Mouse (Mus musculus) embryonic facial prominence, embryonic 11.5 days (tissue): ENCODE results near the gene Cacna2d2. TPM values are rescaled to one million over a fixed set of nuclear protein-coding genes. Genes with fewer than 3 reads are reported as not detected.
A peak's percentile ranks its signal among the peaks of the same experiment; 100 is the strongest.

Experiments
- ATAC-seq: fragments of 200-750 bp; cut with Nextera tagmentation; replicated peaks from 2 replicates; pipeline ENCODE4 v1.8.0; 2017; ENCODE audit warnings: low read depth; ENCODE audit not compliant: insufficient number of reproducible peaks, low FRiP score, low TSS enrichment
- DNase-seq: peaks from one replicate; pipeline ENCODE4 v3.0.0-alpha.2; 2015; ENCODE audit warnings: low spot score
- H3K27ac ChIP-seq: fragments of 300-500 bp; sonication (generic); replicated peaks from 2 replicates; pipeline ENCODE4 v1.5.1; 2014; ENCODE audit warnings: mild to moderate bottlenecking, low read depth, low read length, control low read depth
- H3K27me3 ChIP-seq: fragments of 300-500 bp; sonication (generic); 2 replicates; pipeline ENCODE4 v1.6.1; 2014; ENCODE audit warnings: mild to moderate bottlenecking, low read length, moderate library complexity, mixed read lengths; ENCODE audit not compliant: control insufficient read depth, insufficient read depth
- H3K36me3 ChIP-seq: fragments of 300-500 bp; sonication (generic); replicated peaks from 2 replicates; pipeline ENCODE4 v1.6.1; 2014; ENCODE audit warnings: low read depth, mild to moderate bottlenecking, low read length, moderate library complexity, mixed read lengths; ENCODE audit not compliant: control insufficient read depth, insufficient read depth
- H3K4me1 ChIP-seq: fragments of 300-500 bp; sonication (generic); 2 replicates; pipeline ENCODE4 v1.6.1; 2014; ENCODE audit warnings: low read length, mixed read lengths; ENCODE audit not compliant: control insufficient read depth, insufficient read depth
- H3K4me2 ChIP-seq: fragments of 300-500 bp; sonication (generic); 2 replicates; pipeline ENCODE4 v1.6.1; 2014; ENCODE audit warnings: low read depth, mild to moderate bottlenecking, control low read depth, low read length, moderate library complexity
- H3K4me3 ChIP-seq: fragments of 300-500 bp; sonication (generic); 2 replicates; pipeline ENCODE4 v1.5.1; 2014; ENCODE audit warnings: low read depth, low read length, control low read depth
- H3K9ac ChIP-seq: fragments of 300-500 bp; sonication (generic); replicated peaks from 2 replicates; pipeline ENCODE4 v1.6.1; 2014; ENCODE audit warnings: mild to moderate bottlenecking, control low read depth, low read length
- H3K9me3 ChIP-seq: fragments of 300-500 bp; sonication (generic); replicated peaks from 2 replicates; pipeline ENCODE4 v1.6.1; 2016; ENCODE audit warnings: mild to moderate bottlenecking, low read length, inconsistent platforms, mixed read lengths; ENCODE audit not compliant: control insufficient read depth
- WGBS: fragments of 180-500 bp; shearing (Covaris S2); extraction: QIAGEN DNeasy Blood & Tissue Kit; methylation state at CpG from one replicate; pipeline ENCODE4 v1.1.7; 2014; 5-methylcytosine and 5-hydroxymethylcytosine counted together
- polyA plus RNA-seq: library from polyadenylated mRNA; unstranded; fragments of >200 nt; fragmentation: Nextera tagmentation; extraction: Ambion mirVana; gene quantifications from 2 replicates; pipeline ENCODE4 v1.2.1, GENCODE M21; 2014

The Cacna2d2 gene
- polyA plus RNA-seq, 1 experiment from 2014 or later, result 0.63 TPM

GRCm38 (mm10) chr9:107549297-107550074, 150.1 kb downstream of the Cacna2d2 start:
- H3K36me3 ChIP-seq, result no peaks in the 10 kb centered on the region; the same call in 1 of the 2 replicates
- ATAC-seq (no peak), DNase-seq (no peak)
- H3K9ac ChIP-seq, result no peak overlapping the region
- WGBS, result 81% methylated on average over 20 of the region's 20 CpGs
- H3K4me1 ChIP-seq, result no peaks in the 10 kb centered on the region; the same call in 1 of the 2 replicates
- no peak overlapping the region for H3K27ac ChIP-seq
- peaks cover 5% of the 10 kb centered on the region; the same call in 1 of the 2 replicates for H3K27me3 ChIP-seq
- no peak overlapping the region for H3K4me3 ChIP-seq
- H3K9me3 ChIP-seq, result no peaks in the 10 kb centered on the region
- no peak overlapping the region for H3K4me2 ChIP-seq

GRCm38 (mm10) chr9:107550491-107551116, 151.2 kb downstream of the Cacna2d2 start:
- peak overlapping the region; percentile 82; the same call in 1 of the 2 replicates for H3K9ac ChIP-seq
- H3K9me3 ChIP-seq, result no peaks in the 10 kb centered on the region
- no peaks in the 10 kb centered on the region; the same call in 1 of the 2 replicates for H3K4me1 ChIP-seq
- H3K27me3 ChIP-seq, result peaks cover 5% of the 10 kb centered on the region; the same call in 1 of the 2 replicates
- 20% methylated on average over 23 of the region's 23 CpGs for WGBS
- H3K4me3 ChIP-seq, result peak overlapping the region; percentile 50
- H3K27ac ChIP-seq, result no peak overlapping the region
- ATAC-seq, result no peak
- no peak for DNase-seq
- no peaks in the 10 kb centered on the region for H3K36me3 ChIP-seq
- H3K4me2 ChIP-seq, result peak overlapping the region; percentile 92

DNA sequence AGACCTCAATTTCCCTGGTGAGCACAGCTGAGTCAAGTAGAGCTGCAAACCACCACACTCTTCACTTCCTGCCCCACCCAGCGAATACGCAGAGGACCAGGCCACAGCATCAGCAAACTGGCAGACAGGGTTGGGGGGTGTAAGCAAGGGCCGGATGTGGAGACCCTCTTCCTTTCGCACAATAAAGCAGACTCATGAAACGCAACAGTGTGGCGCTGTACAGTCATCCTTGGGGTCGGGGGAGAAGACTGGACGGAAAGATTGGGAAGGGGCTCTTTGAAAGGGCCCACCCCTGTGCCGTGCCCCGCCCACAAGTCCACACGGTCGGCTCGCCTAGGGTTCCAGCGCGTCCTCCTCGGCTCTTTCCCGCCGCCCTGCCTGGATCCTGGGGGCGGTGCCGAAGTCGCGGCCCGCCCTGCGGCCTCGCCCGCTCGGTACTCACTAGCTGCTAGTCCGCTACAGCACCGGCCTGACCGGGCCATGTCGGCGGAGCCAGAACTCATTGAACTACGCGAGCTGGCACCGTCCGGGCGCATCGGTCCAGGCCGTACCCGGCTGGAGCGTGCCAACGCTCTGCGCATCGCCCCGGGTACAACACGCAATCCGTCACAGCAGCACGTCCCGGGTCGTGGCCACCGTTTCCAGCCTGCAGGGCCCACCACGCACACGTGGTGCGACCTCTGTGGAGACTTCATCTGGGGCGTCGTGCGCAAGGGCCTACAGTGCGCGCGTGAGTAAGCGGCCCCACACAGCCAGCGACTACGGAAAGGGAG, 151.9 kb downstream of the Cacna2d2 start, which contains the start of gene Rassf1:
TSS of gene Rassf1 (plus strand) at position 439 of the 773 bp plus-strand sequence.
- Histone ChIP-seq H3K9ac (peak within 1 kb of the TSS; percentile 82), H3K36me3 (no peaks in the 10 kb centered on the region), H3K27ac (no peak within 1 kb of the TSS), H3K27me3 (peaks cover 5% of the 10 kb centered on the region; the same call in 1 of the 2 replicates), H3K9me3 (no peaks in the 10 kb centered on the region), H3K4me3 (peak within 1 kb of the TSS; percentile 50), H3K4me1 (no peaks in the 10 kb centered on the region; the same call in none of the 2 replicates), H3K4me2 (peak within 1 kb of the TSS; percentile 92)
- under 1% methylated on average over 54 of the region's 63 CpGs for WGBS
- ATAC-seq (peak; percentile 10), DNase-seq (peak; percentile 78)

GRCm38 (mm10) chr9:107551890-107552355, 152.5 kb downstream of the Cacna2d2 start:
- peak overlapping the region; percentile 50 for H3K4me3 ChIP-seq
- H3K4me2 ChIP-seq, result peak overlapping the region; percentile 92
- DNase-seq, result peak; percentile 38
- peak overlapping the region; percentile 82 for H3K9ac ChIP-seq
- H3K27me3 ChIP-seq, result peaks cover 5% of the 10 kb centered on the region; the same call in 1 of the 2 replicates
- H3K27ac ChIP-seq, result no peak overlapping the region
- no peaks in the 10 kb centered on the region; the same call in none of the 2 replicates for H3K4me1 ChIP-seq
- 8% methylated on average over 8 of the region's 8 CpGs for WGBS
- H3K9me3 ChIP-seq, result no peaks in the 10 kb centered on the region
- no peak for ATAC-seq
- H3K36me3 ChIP-seq, result no peaks in the 10 kb centered on the region; the same call in 1 of the 2 replicates

DNA sequence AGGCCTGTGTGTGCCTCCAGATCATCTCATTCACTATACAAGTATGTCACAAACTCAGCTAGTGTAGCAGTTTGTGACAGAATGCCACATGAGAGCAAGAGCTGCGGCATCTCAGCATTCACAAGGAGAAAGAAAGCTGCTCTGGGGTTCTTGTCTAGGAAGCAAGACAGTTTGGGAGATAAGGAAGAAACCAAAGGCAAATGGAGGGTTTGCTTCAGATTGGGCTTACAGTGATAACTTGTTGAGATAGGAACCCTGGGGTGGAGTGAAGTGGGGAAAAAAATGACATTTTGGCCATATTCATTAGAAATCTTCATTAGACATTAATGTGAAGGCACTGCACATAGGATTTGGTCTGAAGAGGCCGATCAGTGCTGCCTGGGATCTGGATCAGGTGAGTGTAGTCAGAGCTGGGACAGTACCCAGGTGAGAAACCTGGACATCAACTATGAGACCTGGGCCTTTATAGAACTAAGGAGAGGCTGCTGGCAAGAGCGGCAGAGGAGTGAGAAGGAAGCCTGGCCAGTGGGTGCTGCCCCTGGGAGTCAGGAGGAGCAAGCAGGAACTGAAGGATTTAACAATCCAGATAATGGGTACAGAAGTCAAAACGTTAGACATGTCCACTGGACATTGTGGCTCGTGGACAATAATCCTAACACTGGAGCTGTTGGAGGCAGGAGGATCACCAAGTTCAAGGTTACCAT, 153.4 kb downstream of the Cacna2d2 start:
- Histone ChIP-seq H3K36me3 (no peaks in the 10 kb centered on the region; the same call in 1 of the 2 replicates), H3K27me3 (peaks cover 5% of the 10 kb centered on the region; the same call in 1 of the 2 replicates), H3K4me1 (no peaks in the 10 kb centered on the region; the same call in none of the 2 replicates), H3K4me3 (no peak overlapping the region), H3K27ac (no peak overlapping the region), H3K9me3 (no peaks in the 10 kb centered on the region), H3K9ac (no peak overlapping the region; the same call in 1 of the 2 replicates), H3K4me2 (peak overlapping the region; percentile 5; the same call in 1 of the 2 replicates)
- 76% methylated on average over 5 of the region's 5 CpGs for WGBS
- DNase-seq (no peak), ATAC-seq (no peak)

DNA sequence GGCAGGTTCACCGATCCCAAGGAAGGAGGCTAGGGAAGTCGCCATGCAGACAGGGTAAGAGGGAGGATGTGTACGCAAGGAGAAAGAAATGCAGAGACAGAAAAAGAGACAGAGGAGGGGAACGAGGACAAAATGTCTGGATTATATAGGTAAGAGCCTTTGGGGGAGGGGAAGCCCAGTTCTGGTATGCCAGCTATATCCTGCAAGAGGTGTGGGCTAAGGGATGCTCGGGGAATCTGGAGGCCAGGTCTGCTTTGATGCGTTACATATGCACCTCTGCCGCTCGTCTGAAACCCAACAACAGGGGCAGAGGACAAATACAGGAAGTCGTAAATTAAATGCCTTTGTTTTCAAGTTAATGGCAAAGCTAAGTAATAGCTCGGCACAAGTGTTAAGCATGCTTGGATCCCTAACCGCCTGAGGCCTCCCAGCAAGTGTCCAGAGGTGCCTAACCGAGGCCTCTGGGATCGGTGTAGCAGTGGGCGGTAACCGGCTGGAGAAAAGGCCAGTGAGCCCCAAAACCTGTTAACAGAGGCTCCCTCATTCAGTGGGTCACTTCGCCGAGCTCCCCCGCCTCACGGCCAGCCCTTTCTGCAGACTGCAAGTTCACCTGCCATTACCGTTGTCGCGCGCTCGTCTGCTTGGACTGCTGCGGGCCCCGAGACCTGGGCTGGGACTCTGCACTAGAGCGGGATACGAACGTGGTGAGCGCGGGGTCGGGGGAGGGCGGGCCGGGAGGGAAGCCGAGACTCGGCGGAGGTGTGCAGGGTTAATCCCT, 154.3 kb downstream of the Cacna2d2 start:
- WGBS, result 8% methylated on average over 37 of the region's 37 CpGs
- ATAC-seq (peak; percentile 42), DNase-seq (no peak)
- H3K9me3 ChIP-seq, result no peaks in the 10 kb centered on the region
- no peaks in the 10 kb centered on the region; the same call in none of the 2 replicates for H3K4me1 ChIP-seq
- peak overlapping the region; percentile 74 for H3K4me3 ChIP-seq
- H3K27me3 ChIP-seq, result peaks cover 5% of the 10 kb centered on the region; the same call in 1 of the 2 replicates
- H3K9ac ChIP-seq, result peak overlapping the region; percentile 69
- peaks cover 3% of the 10 kb centered on the region for H3K36me3 ChIP-seq
- H3K27ac ChIP-seq, result peak overlapping the region; percentile 28; the same call in 1 of the 2 replicates
- peak overlapping the region; percentile 91 for H3K4me2 ChIP-seq
